Mouse (Mus musculus) Patski (cell line): ENCODE results near the gene B4galt2. TPM values are rescaled to one million over a fixed set of nuclear protein-coding genes. Genes with fewer than 3 reads are reported as not detected.

Experiments
- ATAC-seq: fragments of 100-300 bp; one replicate; pipeline ENCODE4 v1.8.0; 2021
- CTCF ChIA-PET: fragments of 350-600 bp; sonication (Branson Sonifier 250); formaldehyde crosslinking; loops from one replicate; lab custom pipeline; 2022; ENCODE audit warnings: inconsistent platforms; lab: Charles Lee
- POLR2A ChIA-PET: fragments of 350-600 bp; sonication (Branson Sonifier 250); formaldehyde crosslinking; loops from one replicate; lab custom pipeline; 2022; ENCODE audit warnings: antibody characterized with exemption, inconsistent platforms; lab: Charles Lee
- DNase-seq: peaks from one replicate; pipeline ENCODE4 v3.0.0-alpha.2; 2011; ENCODE audit warnings: low read depth, low spot score
- H3K27me3 ChIP-seq: fragments of 371-371 bp; one replicate; pipeline ENCODE4 v1.5.1; 2021
- CTCF ChIP-seq: fragments of 100-300 bp; IDR thresholded peaks from one replicate; pipeline ENCODE4 v1.5.1; 2021
- in situ Hi-C: fragments of 300-500 bp; cut with MboI; formaldehyde crosslinking; loops from 3 replicates; pipeline ENCODE4 v1.11.1; 2018; ENCODE audit warnings: low pct_unique_long_range_greater_than_20kb, mixed read lengths
- polyA plus RNA-seq: library from polyadenylated mRNA; unstranded; gene quantifications from one replicate; pipeline ENCODE4 v1.2.3, GENCODE M21; 2021

The B4galt2 gene
- polyA plus RNA-seq, 1 experiment from 2014 or later = 26.0 TPM

DNA sequence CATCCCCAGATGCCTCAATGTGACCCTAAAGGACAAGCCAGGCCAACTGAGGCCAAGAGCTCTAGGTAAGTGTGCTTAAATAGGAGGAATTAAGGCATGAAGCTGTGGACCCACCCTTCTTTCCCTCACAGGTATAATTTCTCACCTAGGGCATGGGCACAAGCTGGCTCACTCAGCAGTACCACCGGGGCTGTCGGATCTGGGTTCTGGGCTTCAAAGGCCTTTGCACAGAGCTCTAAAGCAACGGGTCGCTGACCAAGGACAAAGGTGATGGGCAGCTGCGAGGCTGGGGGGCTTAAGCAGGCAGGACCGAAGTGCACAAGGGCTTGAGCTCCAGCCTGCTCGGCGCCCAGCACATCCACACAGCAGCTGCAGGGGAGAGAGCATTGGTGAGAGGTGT, 7.5 kb upstream of the B4galt2 start:
- H3K27me3 ChIP-seq = no peaks in the 10 kb centered on the region
- in situ Hi-C loops = no loop called here
- ChIA-PET CTCF (interaction anchor here (1.0 to 2.2 kb wide), 4 partner anchors 22 to 193 kb away, joined by 3 to 9 read pairs (median 4); no protein-coding TSS in a partner anchor), POLR2A (interaction anchor here (0.6 kb wide), 1 partner anchor 245 kb away, joined by 3 read pairs; no protein-coding TSS in a partner anchor)
- DNase-seq = no peak
- TF ChIP-seq CTCF = no peak
- no peak for ATAC-seq

GRCm38 (mm10) chr4:117890031-117890430, 6.7 kb upstream of the B4galt2 start:
- TF ChIP-seq CTCF = no peak
- no peak for DNase-seq
- no peak for ATAC-seq
- no peaks in the 10 kb centered on the region for H3K27me3 ChIP-seq
- ChIA-PET CTCF (interaction anchor here (0.9 to 2.2 kb wide), 4 partner anchors 8 to 194 kb away, joined by 3 to 9 read pairs (median 3); no protein-coding TSS in a partner anchor), POLR2A (interaction anchor here (0.6 kb wide), 1 partner anchor 245 kb away, joined by 3 read pairs; no protein-coding TSS in a partner anchor)
- in situ Hi-C loops = no loop called here

DNA sequence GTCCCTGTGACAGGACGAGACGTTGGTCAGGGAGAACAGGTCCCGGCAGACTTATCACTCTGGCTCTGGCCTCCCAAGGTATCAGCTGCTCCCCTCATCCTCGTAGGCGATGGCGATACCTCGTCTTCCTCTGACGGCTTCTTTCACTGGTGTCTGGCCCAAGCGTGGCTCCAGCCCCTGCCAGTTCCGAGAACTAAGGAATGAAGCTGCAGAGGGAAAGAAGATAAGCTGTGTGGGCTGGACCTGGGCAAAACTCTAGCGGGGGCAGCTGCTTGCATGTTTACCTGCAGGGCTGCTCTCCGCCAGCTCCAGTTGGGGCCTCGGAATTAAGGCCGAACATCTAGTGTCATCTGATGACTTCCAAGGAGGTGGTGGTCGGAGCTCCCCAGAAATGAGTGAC, 6.2 kb upstream of the B4galt2 start:
- in situ Hi-C loops = no loop called here
- ChIA-PET CTCF (interaction anchor here (0.7 to 1.2 kb wide), 3 partner anchors 9 to 31 kb away, joined by 3 read pairs; no protein-coding TSS in a partner anchor), POLR2A (no interaction called here)
- no peaks in the 10 kb centered on the region for H3K27me3 ChIP-seq
- TF ChIP-seq CTCF = no peak
- DNase-seq (no peak), ATAC-seq (no peak)

DNA sequence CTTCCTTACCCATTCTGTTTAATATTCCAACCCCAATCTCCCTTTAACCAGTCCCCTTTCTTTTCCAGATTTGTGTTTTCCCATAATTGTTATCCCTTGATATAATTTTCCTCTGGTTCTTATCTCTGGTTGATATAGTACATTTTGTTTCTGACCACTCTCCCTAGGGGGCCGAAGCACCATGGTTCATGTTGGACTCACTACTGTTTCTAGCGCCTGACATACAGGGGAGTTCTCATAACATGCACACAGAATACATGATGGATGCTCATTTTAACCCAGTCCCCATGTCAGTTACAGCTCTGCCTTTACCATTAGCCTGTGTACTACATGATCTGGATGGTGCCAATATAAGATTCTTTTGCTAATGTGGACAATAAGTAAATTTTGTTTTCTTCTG, 4.6 kb upstream of the B4galt2 start:
- ChIA-PET POLR2A (no interaction called here), CTCF (no interaction called here)
- ATAC-seq (no peak), DNase-seq (no peak)
- no peaks in the 10 kb centered on the region for H3K27me3 ChIP-seq
- in situ Hi-C loops = no loop called here
- TF ChIP-seq CTCF = no peak

GRCm38 (mm10) chr4:117887133-117887532, 3.8 kb upstream of the B4galt2 start, which contains the start of gene Atp6v0b:
Atp6v0b (minus strand) TSS chr4:117887333.
- no peaks in the 10 kb centered on the region for H3K27me3 ChIP-seq
- ATAC-seq (peak; percentile 52), DNase-seq (peak; percentile 33)
- in situ Hi-C loops = no loop called here
- no peak for TF ChIP-seq CTCF
- POLR2A ChIA-PET = interaction anchor here (0.7 kb wide), 1 partner anchor 47 kb away, joined by 3 read pairs; no protein-coding TSS in a partner anchor
- CTCF ChIA-PET = no interaction called here

- ChIA-PET POLR2A (interaction anchor here (0.7 kb wide), 1 partner anchor 48 kb away, joined by 3 read pairs; no protein-coding TSS in a partner anchor), CTCF (no interaction called here)
- H3K27me3 ChIP-seq = no peaks in the 10 kb centered on the region
- ATAC-seq (no peak), DNase-seq (no peak)
- in situ Hi-C loops = no loop called here
- TF ChIP-seq CTCF = no peak
These were observed 3.4 kb upstream of the B4galt2 start for GRCm38 (mm10) chr4:117886644-117887043.

GRCm38 (mm10) chr4:117885994-117886393, 2.7 kb upstream of the B4galt2 start:
- no peaks in the 10 kb centered on the region for H3K27me3 ChIP-seq
- no peak for TF ChIP-seq CTCF
- ATAC-seq = no peak
- ChIA-PET CTCF (no interaction called here), POLR2A (no interaction called here)
- DNase-seq = no peak
- in situ Hi-C loops = no loop called here

GRCm38 (mm10) chr4:117885093-117885492, 1.8 kb upstream of the B4galt2 start:
- ChIA-PET POLR2A (no interaction called here), CTCF (no interaction called here)
- no peaks in the 10 kb centered on the region for H3K27me3 ChIP-seq
- TF ChIP-seq CTCF = no peak
- in situ Hi-C loops = no loop called here
- DNase-seq (no peak), ATAC-seq (no peak)

DNA sequence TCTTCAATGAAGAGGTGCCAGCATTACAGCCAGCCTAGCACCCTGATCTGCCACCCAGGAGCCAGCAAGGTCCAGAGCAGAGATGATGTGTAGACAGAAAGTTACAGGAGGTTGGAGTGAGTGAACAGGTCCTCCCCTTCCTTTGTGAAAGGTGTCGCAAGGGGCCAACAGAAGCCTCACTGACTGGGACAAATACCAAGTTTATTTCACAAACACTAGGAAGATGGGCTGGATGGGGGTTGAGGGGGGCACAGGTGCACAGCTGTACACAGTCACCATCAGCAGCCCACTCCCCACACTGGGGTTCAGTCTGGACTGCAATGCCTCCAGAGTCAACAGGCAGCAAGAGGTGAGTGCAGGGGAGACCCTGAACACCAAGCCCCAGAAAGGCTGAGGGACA, 859 bp upstream of the B4galt2 start:
- CTCF ChIA-PET = no interaction called here
- POLR2A ChIA-PET = no interaction called here
- DNase-seq = no peak
- TF ChIP-seq CTCF = no peak
- in situ Hi-C loops = no loop called here
- ATAC-seq = no peak
- no peaks in the 10 kb centered on the region for H3K27me3 ChIP-seq

DNA sequence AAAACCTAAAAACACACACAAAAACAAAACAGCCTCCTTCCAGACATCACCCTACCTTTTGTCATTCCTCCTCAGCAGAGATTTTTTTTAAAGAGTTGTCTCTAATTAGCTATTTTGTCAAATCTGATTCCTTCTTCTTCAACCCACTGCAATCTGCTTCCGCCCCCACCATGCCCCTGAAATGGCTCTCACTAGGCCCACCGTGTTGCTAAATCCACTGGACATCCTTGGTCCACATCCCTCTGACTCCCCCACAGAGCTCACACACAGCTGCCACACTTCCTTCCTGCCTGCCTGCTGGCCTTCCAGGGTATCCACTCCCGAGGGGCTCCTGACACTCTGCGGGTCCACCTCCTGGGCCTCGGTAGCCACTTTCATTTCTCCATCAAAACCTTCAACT, 4.6 kb downstream of the B4galt2 start:
- no peak for TF ChIP-seq CTCF
- POLR2A ChIA-PET = no interaction called here
- H3K27me3 ChIP-seq = no peaks in the 10 kb centered on the region
- ATAC-seq = no peak
- CTCF ChIA-PET = interaction anchor here (1.4 to 1.5 kb wide), 2 partner anchors 12 to 19 kb away, joined by 3 to 4 read pairs; no protein-coding TSS in a partner anchor
- in situ Hi-C loops = no loop called here
- DNase-seq = no peak

DNA sequence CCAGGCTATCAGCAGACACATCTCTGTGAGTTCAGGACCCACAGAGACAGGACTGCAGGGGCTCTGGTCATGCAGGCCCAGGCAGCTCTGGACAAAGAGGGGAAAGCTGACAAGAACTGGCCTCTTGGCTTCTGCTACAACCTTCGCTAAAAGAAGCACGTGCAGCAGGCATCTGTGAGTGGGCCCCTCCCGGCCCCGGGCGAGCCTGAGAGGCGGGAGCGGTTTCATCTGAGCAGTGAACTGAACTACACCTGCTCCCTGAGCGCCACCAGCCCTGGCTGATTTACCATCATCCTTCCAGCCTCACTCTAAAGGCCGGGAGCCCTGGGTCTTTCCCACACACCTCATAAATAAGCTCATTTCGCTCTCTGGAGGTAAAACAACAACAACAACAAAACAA, 5.0 kb downstream of the B4galt2 start:
- in situ Hi-C loops = no loop called here
- ChIA-PET POLR2A (no interaction called here), CTCF (interaction anchor here (1.2 to 1.5 kb wide), 3 partner anchors 12 to 20 kb away, joined by 3 to 4 read pairs (median 3); no protein-coding TSS in a partner anchor)
- no peak for TF ChIP-seq CTCF
- ATAC-seq (no peak), DNase-seq (no peak)
- no peaks in the 10 kb centered on the region for H3K27me3 ChIP-seq

DNA sequence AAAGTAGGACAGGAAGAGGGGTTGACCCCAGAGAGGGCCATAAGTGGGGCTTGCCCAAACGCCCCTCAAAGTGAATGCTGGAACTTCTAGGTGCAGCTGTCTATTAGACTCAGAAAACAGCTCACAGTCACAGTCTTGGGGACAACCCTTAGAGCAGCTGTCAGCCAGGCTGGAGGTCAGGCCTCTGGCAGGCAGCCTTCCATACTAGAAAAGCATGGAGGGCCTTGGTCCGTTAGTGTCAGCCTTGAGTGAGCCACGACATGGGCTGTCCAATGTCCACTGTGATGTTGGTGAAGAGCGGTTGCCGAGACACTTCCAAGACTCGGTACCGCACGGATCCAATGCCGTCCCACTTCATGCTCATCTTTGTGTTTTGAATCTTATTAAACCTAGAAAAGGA, 9.7 kb downstream of the B4galt2 start:
- CTCF ChIA-PET = interaction anchor here (1.0 kb wide), 1 partner anchor 15 kb away, joined by 3 read pairs; no protein-coding TSS in a partner anchor

More for the DNA sequence above, 9.7 kb downstream of the B4galt2 start:
- no peak for ATAC-seq
- POLR2A ChIA-PET = no interaction called here
- TF ChIP-seq CTCF = no peak
- H3K27me3 ChIP-seq = no peaks in the 10 kb centered on the region
- DNase-seq = no peak
- in situ Hi-C loops = no loop called here
